Mouse (Mus musculus): Measurements from ENCODE around the gene Foxf2. TPM values are rescaled to one million over a fixed set of nuclear protein-coding genes. Genes with fewer than 3 reads are reported as not detected.

Foxf2 gene
- polyA plus RNA-seq (2012; rRNA removed) = 0.35 TPM in 1 of 2 replicates, not detected in the other

- peaks cover 2% of the 10 kb centered on the region; the same call in 1 of the 2 replicates for H3K27me3 ChIP-seq (ENCODE audit: control insufficient read depth, insufficient read depth, low read length)
Observed at GRCm38 (mm10) chr13:31625333-31626101, at the start of gene Foxf2. Foxf2 (plus strand) TSS chr13:31625816.

GRCm38 (mm10) chr13:31576696-31577095, 48.9 kb upstream of the Foxf2 start:
- Histone ChIP-seq H3K4me1 (ENCODE audit: control insufficient read depth, insufficient read depth, low read length) (peaks cover 4% of the 10 kb centered on the region; the same call in 1 of the 2 replicates), H3K27me3 (ENCODE audit: control insufficient read depth, insufficient read depth, low read length) (no peaks in the 10 kb centered on the region), H3K27ac (ENCODE audit: control insufficient read depth, insufficient read depth, low read depth, low read length) (no peak overlapping the region), H3K36me3 (ENCODE audit: control insufficient read depth, insufficient read depth, low read length) (no peaks in the 10 kb centered on the region), H3K4me3 (ENCODE audit: control insufficient read depth, low read depth, low read length) (no peak overlapping the region)
- TF ChIP-seq CTCF (IDR thresholded peaks at IDR 0.05; ENCODE audit: control insufficient read depth, insufficient read depth, insufficient replicate concordance, low read depth, low read length) (no peak), POLR2A (IDR thresholded peaks at IDR 0.05; ENCODE audit: control insufficient read depth, low read depth, low read length) (no peak)

More at GRCm38 (mm10) chr13:31625333-31626101, at the start of gene Foxf2:
- Histone ChIP-seq H3K27ac (ENCODE audit: control insufficient read depth, insufficient read depth, low read depth, low read length) (no peak within 1 kb of the TSS), H3K4me1 (ENCODE audit: control insufficient read depth, insufficient read depth, low read length) (peaks cover 9% of the 10 kb centered on the region), H3K36me3 (ENCODE audit: control insufficient read depth, insufficient read depth, low read length) (no peaks in the 10 kb centered on the region), H3K4me3 (ENCODE audit: control insufficient read depth, low read depth, low read length) (peak within 1 kb of the TSS; percentile 20; the same call in 1 of the 2 replicates)
- TF ChIP-seq POLR2A (IDR thresholded peaks at IDR 0.05; ENCODE audit: control insufficient read depth, low read depth, low read length) = no peak
- no peak for TF ChIP-seq CTCF (IDR thresholded peaks at IDR 0.05; ENCODE audit: control insufficient read depth, insufficient read depth, insufficient replicate concordance, low read depth, low read length)

- no peak for TF ChIP-seq POLR2A (IDR thresholded peaks at IDR 0.05; ENCODE audit: control insufficient read depth, low read depth, low read length)
- no peak for TF ChIP-seq CTCF (IDR thresholded peaks at IDR 0.05; ENCODE audit: control insufficient read depth, insufficient read depth, insufficient replicate concordance, low read depth, low read length)
- no peak overlapping the region for H3K4me3 ChIP-seq (ENCODE audit: control insufficient read depth, low read depth, low read length)
- no peaks in the 10 kb centered on the region for H3K27me3 ChIP-seq (ENCODE audit: control insufficient read depth, insufficient read depth, low read length)
- no peaks in the 10 kb centered on the region for H3K36me3 ChIP-seq (ENCODE audit: control insufficient read depth, insufficient read depth, low read length)
- peaks cover 4% of the 10 kb centered on the region; the same call in 1 of the 2 replicates for H3K4me1 ChIP-seq (ENCODE audit: control insufficient read depth, insufficient read depth, low read length)
- no peak overlapping the region for H3K27ac ChIP-seq (ENCODE audit: control insufficient read depth, insufficient read depth, low read depth, low read length)
Observed at GRCm38 (mm10) chr13:31577576-31577975, 48.0 kb upstream of the Foxf2 start.

- no peak overlapping the region for H3K27ac ChIP-seq (ENCODE audit: control insufficient read depth, insufficient read depth, low read depth, low read length)
- peaks cover 4% of the 10 kb centered on the region; the same call in 1 of the 2 replicates for H3K4me1 ChIP-seq (ENCODE audit: control insufficient read depth, insufficient read depth, low read length)
- H3K27me3 ChIP-seq (ENCODE audit: control insufficient read depth, insufficient read depth, low read length) = no peaks in the 10 kb centered on the region
- no peaks in the 10 kb centered on the region for H3K36me3 ChIP-seq (ENCODE audit: control insufficient read depth, insufficient read depth, low read length)
- no peak for TF ChIP-seq CTCF (IDR thresholded peaks at IDR 0.05; ENCODE audit: control insufficient read depth, insufficient read depth, insufficient replicate concordance, low read depth, low read length)
- no peak for TF ChIP-seq POLR2A (IDR thresholded peaks at IDR 0.05; ENCODE audit: control insufficient read depth, low read depth, low read length)
- no peak overlapping the region for H3K4me3 ChIP-seq (ENCODE audit: control insufficient read depth, low read depth, low read length)
Observed at GRCm38 (mm10) chr13:31578389-31578788, 47.2 kb upstream of the Foxf2 start.

GRCm38 (mm10) chr13:31579866-31580265, 45.8 kb upstream of the Foxf2 start:
- TF ChIP-seq POLR2A (IDR thresholded peaks at IDR 0.05; ENCODE audit: control insufficient read depth, low read depth, low read length) (no peak), CTCF (IDR thresholded peaks at IDR 0.05; ENCODE audit: control insufficient read depth, insufficient read depth, insufficient replicate concordance, low read depth, low read length) (peak; percentile 29; the same call in 1 of the 2 replicates)
- Histone ChIP-seq H3K4me1 (ENCODE audit: control insufficient read depth, insufficient read depth, low read length) (peaks cover 4% of the 10 kb centered on the region; the same call in 1 of the 2 replicates), H3K4me3 (ENCODE audit: control insufficient read depth, low read depth, low read length) (peak overlapping the region; percentile 69), H3K27me3 (ENCODE audit: control insufficient read depth, insufficient read depth, low read length) (no peaks in the 10 kb centered on the region), H3K27ac (ENCODE audit: control insufficient read depth, insufficient read depth, low read depth, low read length) (no peak overlapping the region), H3K36me3 (ENCODE audit: control insufficient read depth, insufficient read depth, low read length) (no peaks in the 10 kb centered on the region)

- H3K36me3 ChIP-seq (ENCODE audit: control insufficient read depth, insufficient read depth, low read length) = no peaks in the 10 kb centered on the region
- TF ChIP-seq CTCF (IDR thresholded peaks at IDR 0.05; ENCODE audit: control insufficient read depth, insufficient read depth, insufficient replicate concordance, low read depth, low read length) (no peak), POLR2A (IDR thresholded peaks at IDR 0.05; ENCODE audit: control insufficient read depth, low read depth, low read length) (no peak)
- H3K27ac ChIP-seq (ENCODE audit: control insufficient read depth, insufficient read depth, low read depth, low read length) = no peak overlapping the region
- no peaks in the 10 kb centered on the region for H3K27me3 ChIP-seq (ENCODE audit: control insufficient read depth, insufficient read depth, low read length)
- H3K4me1 ChIP-seq (ENCODE audit: control insufficient read depth, insufficient read depth, low read length) = no peaks in the 10 kb centered on the region
- no peak overlapping the region for H3K4me3 ChIP-seq (ENCODE audit: control insufficient read depth, low read depth, low read length)
Observed at GRCm38 (mm10) chr13:31587341-31587740, 38.3 kb upstream of the Foxf2 start.

GRCm38 (mm10) chr13:31599576-31599975, 26.0 kb upstream of the Foxf2 start:
- Histone ChIP-seq H3K36me3 (ENCODE audit: control insufficient read depth, insufficient read depth, low read length) (no peaks in the 10 kb centered on the region), H3K27ac (ENCODE audit: control insufficient read depth, insufficient read depth, low read depth, low read length) (no peak overlapping the region), H3K4me1 (ENCODE audit: control insufficient read depth, insufficient read depth, low read length) (no peaks in the 10 kb centered on the region), H3K4me3 (ENCODE audit: control insufficient read depth, low read depth, low read length) (no peak overlapping the region), H3K27me3 (ENCODE audit: control insufficient read depth, insufficient read depth, low read length) (no peaks in the 10 kb centered on the region)
- TF ChIP-seq CTCF (IDR thresholded peaks at IDR 0.05; ENCODE audit: control insufficient read depth, insufficient read depth, insufficient replicate concordance, low read depth, low read length) (no peak), POLR2A (IDR thresholded peaks at IDR 0.05; ENCODE audit: control insufficient read depth, low read depth, low read length) (no peak)

Data from testis, adult 2 months (tissue).